Mouse (Mus musculus): ENCODE data around the gene Taok2.

Taok2 gene

DNA sequence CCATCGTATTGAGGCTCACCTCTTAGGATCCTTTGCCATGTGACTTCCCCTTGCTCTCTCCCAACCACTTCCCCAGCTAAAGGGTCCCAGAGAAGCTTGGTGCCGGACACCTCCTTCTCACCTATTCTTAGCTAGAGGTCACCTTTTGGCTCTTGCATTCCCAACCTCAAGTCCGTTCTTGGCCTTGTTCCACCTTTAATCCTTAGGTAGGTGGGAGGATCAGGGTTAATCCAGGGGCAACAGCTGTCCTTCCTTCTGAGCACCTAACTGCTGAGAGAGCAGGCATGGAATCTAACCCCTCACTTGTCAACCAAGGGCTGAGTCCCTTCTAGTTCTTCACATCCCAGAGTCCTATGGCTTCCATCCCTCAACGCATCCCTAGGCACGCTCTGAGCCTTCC, 58.6 kb downstream of the Taok2 start:
- DNase-seq (ENCODE audit: low read depth, low spot score): no peak

GRCm38 (mm10) chr7:126825403-126825802, 59.1 kb downstream of the Taok2 start:
- DNase-seq (ENCODE audit: low read depth, low spot score): no peak

DNA sequence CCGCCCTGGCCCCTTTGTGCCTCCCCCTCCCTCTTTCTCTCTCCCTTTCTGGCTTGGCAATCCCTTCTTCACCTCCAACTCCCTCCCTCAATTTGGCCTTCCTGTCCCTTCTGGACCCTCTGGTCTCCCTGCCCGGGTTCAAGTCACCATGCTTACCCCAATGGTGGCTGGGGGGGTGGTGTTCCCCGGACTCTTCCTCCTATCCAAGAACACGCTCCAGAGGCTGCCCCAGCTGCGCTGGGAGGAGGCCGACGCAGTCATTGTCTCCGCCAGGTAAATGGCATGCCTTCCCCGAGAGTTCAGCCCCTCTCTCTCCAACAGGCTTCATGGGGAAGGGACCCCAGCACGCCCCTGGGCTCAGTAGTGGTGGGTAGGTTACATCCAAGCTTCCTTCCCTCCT, 60.6 kb downstream of the Taok2 start:
- no peak for DNase-seq (ENCODE audit: low read depth, low spot score)

GRCm38 (mm10) chr7:126823202-126823711, 61.2 kb downstream of the Taok2 start:
- DNase-seq (ENCODE audit: low read depth, low spot score): no peak

DNA sequence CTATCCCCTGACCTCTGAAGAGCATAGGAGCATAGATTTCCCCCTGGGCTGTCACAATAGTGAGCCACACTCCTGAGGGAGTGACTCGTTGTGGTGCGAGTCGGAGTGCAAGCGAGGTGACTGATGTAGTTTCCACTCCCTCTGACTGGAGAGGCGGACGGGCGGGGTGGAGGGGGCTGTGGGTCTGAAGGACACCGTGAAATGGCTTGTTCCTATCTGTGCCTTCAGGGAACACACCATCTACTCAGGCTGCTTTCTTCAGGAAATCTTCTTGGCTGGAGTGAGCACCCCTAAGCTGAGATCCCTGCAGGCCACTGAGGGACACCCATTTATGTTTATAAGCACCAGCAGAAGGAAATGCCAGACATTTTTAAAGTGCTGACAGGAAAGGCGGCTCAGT, 61.8 kb downstream of the Taok2 start:
- no peak for DNase-seq (ENCODE audit: low read depth, low spot score)

- DNase-seq (ENCODE audit: low read depth, low spot score): peak; percentile 68
These were observed 62.5 kb downstream of the Taok2 start for GRCm38 (mm10) chr7:126821835-126822511.

GRCm38 (mm10) chr7:126818818-126819217, 65.7 kb downstream of the Taok2 start:
- no peak for DNase-seq (ENCODE audit: low read depth, low spot score)

DNA sequence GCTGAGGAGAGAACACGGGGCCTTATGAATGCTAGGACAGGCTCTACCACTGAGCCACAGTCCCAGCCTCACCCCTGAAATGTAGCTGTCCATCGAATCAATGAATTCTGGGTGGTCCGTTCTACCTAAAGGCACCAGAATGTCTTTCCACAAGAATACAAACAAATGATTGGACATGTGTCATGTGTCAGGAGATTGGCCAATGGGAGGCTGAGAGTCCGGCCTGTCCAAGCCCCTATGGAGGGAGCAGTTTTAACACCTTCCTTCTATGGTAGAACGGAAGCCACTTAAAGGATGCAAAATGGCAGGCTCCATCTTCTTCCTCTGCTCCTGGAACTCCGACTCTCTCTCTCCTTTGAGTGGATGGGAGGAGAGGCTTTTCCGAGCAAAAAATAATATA, 66.9 kb downstream of the Taok2 start:
- no peak for DNase-seq (ENCODE audit: low read depth, low spot score)

- DNase-seq (ENCODE audit: low read depth, low spot score): no peak
These were observed 68.0 kb downstream of the Taok2 start for GRCm38 (mm10) chr7:126816494-126816893.

DNA sequence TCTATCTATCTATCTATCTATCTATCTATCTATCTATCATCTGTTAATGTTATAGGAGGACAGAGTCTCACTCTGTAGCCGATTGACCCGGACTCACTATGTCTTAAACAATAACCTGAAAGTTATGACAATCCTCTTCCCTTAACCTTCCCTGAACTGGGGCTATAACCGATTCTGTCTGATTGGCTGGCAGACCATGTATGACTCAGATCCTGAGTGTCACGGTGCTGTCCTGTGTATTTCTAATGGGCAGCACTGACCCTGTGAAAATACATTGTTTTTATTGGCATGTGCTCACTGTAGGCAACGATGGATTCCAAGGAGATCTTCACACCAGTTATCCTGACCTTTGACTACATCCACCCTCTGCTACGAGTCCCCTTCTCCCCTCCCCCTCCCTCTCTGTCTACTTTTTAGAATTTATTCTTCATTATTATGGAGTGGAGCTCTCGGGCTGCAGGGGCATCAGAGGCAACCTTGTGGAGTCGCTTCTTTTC, 68.7 kb downstream of the Taok2 start:
- no peak for DNase-seq (ENCODE audit: low read depth, low spot score)

All from embryo, embryonic 11.5 days (tissue).